Mouse (Mus musculus) spleen, adult 2 months (tissue): ENCODE data around the gene Pqlc2.

ENCODE experiments used
- CTCF ChIP-seq: fragments of 200-500 bp; IDR thresholded peaks from 2 replicates; pipeline ENCODE4 v1.5.1; 2011; ENCODE audit warnings: mild to moderate bottlenecking, inconsistent platforms; ENCODE audit not compliant: insufficient read depth, insufficient read length, insufficient replicate concordance; ENCODE audit errors: extremely low read depth
- POLR2A ChIP-seq: fragments of 200-500 bp; IDR thresholded peaks from 2 replicates; pipeline ENCODE4 v1.6.1; 2011; ENCODE audit warnings: low read depth, low read length, inconsistent platforms

- TF ChIP-seq POLR2A: no peak
- TF ChIP-seq CTCF: no peak
Observed at GRCm38 (mm10) chr4:139262981-139263380, 47.5 kb downstream of the Pqlc2 start.
